Mouse (Mus musculus) forebrain, embryonic 10.5 days (tissue): Measurements from ENCODE around the gene Ywhaq. TPM values are rescaled to one million over a fixed set of nuclear protein-coding genes. Genes with fewer than 3 reads are reported as not detected.

Source experiments
- DNase-seq: peaks from one replicate; pipeline ENCODE4 v3.0.0-alpha.2; 2017; ENCODE audit warnings: low spot score; ENCODE audit errors: extremely low spot score
- H3K27ac ChIP-seq: fragments of 300-500 bp; sonication (generic); 2 replicates; pipeline ENCODE4 v1.5.1; 2016; ENCODE audit warnings: mild to moderate bottlenecking
- H3K27me3 ChIP-seq: fragments of 300-500 bp; sonication (generic); 2 replicates; pipeline ENCODE4 v1.6.1; 2016; ENCODE audit warnings: mild to moderate bottlenecking; ENCODE audit not compliant: poor library complexity, severe bottlenecking
- H3K36me3 ChIP-seq: fragments of 300-500 bp; sonication (generic); replicated peaks from 2 replicates; pipeline ENCODE4 v1.6.1; 2016; ENCODE audit warnings: mild to moderate bottlenecking, moderate library complexity
- H3K4me1 ChIP-seq: fragments of 300-500 bp; sonication (generic); 2 replicates; pipeline ENCODE4 v1.6.1; 2016
- H3K4me3 ChIP-seq: fragments of 300-500 bp; sonication (generic); 2 replicates; pipeline ENCODE4 v1.5.1; 2016; ENCODE audit warnings: mild to moderate bottlenecking, moderate library complexity
- H3K9me3 ChIP-seq: fragments of 300-500 bp; sonication (generic); 2 replicates; pipeline ENCODE4 v1.6.1; 2016; ENCODE audit warnings: mild to moderate bottlenecking, moderate library complexity
- WGBS: fragments of 180-500 bp; shearing (Covaris S2); methylation state at CpG from one replicate; pipeline ENCODE4 v1.1.7; 2016; 5-methylcytosine and 5-hydroxymethylcytosine counted together
- polyA plus RNA-seq: library from polyadenylated mRNA; unstranded; fragments of >200 nt; fragmentation: Nextera tagmentation; extraction: Ambion mirVana; gene quantifications from 2 replicates; pipeline ENCODE4 v1.2.1, GENCODE M21; 2016

Gene Ywhaq
- polyA plus RNA-seq, 1 experiment from 2014 or later = 1,022 TPM

DNA sequence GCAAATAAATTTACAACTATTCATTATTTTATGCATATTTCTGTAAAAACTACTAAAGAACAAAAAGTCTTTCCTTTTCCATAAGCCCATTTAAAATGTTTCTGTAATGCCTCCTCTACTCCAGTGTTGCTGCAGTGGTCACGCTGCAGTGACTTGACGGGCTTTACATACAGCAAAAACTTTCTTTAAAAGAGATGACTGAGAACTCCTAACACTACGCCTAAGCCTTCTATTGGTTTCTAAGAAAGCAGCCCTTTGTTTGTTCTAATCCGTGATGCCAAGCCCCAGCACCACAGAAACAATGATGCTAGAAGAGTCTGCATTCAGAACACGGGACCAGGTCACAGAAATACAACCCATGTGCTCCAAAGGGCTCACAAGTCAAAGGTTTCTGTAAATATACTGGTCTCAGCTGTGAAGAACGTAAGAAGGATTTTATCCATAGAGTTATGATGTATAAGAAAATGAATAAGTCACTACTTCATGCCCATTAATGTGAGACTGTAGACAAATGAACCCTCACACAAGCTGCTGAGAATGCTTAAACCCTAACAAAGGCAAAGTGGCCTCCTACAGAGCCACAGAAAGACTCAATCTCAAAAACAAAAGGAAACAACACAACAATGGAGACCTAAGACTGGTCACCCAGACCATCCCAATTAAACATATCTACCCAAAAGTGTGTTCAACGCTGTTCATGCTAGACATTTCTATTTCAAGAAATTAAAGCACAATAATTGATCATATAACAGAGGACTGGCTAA, 67.1 kb downstream of the Ywhaq start:
- Histone ChIP-seq H3K4me3 (no peak overlapping the region), H3K9me3 (peaks cover 18% of the 10 kb centered on the region), H3K36me3 (peaks cover 93% of the 10 kb centered on the region), H3K27ac (no peak overlapping the region), H3K4me1 (peaks cover 11% of the 10 kb centered on the region), H3K27me3 (no peaks in the 10 kb centered on the region)
- DNase-seq = no peak
- WGBS = 19% methylated on average over 7 of the region's 7 CpGs

DNA sequence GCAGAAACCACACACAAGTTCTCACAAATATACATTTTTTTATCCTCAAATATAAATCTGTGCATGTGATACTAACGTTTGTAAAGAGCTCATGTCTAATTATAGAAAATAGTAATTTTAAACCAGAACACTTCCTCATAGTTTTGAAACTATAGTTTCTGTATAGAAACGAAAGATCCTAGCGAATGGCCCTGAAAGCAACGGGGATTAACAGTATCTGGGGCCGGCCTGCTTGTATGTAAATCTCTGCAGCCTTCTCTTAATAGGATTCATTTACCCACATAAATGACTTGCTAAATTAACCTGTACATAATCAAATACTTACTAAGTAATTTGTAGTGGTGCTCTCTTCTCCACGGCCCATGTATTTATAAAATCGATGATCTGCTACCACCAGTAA, 70.5 kb downstream of the Ywhaq start:
- Histone ChIP-seq H3K27me3 (no peaks in the 10 kb centered on the region), H3K9me3 (peaks cover 11% of the 10 kb centered on the region; the same call in 1 of the 2 replicates), H3K4me3 (no peak overlapping the region), H3K27ac (no peak overlapping the region), H3K4me1 (peaks cover 11% of the 10 kb centered on the region), H3K36me3 (peaks cover 89% of the 10 kb centered on the region)
- 91% methylated on average over 7 of the region's 7 CpGs for WGBS
- no peak for DNase-seq

GRCm38 (mm10) chr12:21340674-21341073, 76.8 kb downstream of the Ywhaq start:
- 91% methylated on average over 5 of the region's 5 CpGs for WGBS
- no peak overlapping the region for H3K27ac ChIP-seq
- no peaks in the 10 kb centered on the region for H3K4me1 ChIP-seq
- H3K27me3 ChIP-seq = no peaks in the 10 kb centered on the region
- no peak overlapping the region for H3K4me3 ChIP-seq
- DNase-seq = no peak
- peaks cover 89% of the 10 kb centered on the region for H3K36me3 ChIP-seq
- no peaks in the 10 kb centered on the region for H3K9me3 ChIP-seq

Other genes starting within 250 kb of the Ywhaq start
- gene Cpsf3, start 132.2 kb downstream of the Ywhaq start, polyA plus RNA-seq = 139 and 149 TPM in 2 replicates
- gene Itgb1bp1, start 131.4 kb downstream of the Ywhaq start, polyA plus RNA-seq = 38.7 and 44.2 TPM in 2 replicates
- 44.5 and 48.9 TPM in 2 replicates for gene Iah1, start 101.2 kb downstream of the Ywhaq start, polyA plus RNA-seq
- gene Adam17, start 44.0 kb downstream of the Ywhaq start, polyA plus RNA-seq = 41.1 and 44.2 TPM in 2 replicates